Mouse (Mus musculus): Measurements from ENCODE around the gene Arid1a.
"Not testable (repeated sequence)": the region's sequence is repeated elsewhere in the genome, so short reads cannot be mapped to it uniquely, and the experiment has no call there.

Arid1a gene

DNA sequence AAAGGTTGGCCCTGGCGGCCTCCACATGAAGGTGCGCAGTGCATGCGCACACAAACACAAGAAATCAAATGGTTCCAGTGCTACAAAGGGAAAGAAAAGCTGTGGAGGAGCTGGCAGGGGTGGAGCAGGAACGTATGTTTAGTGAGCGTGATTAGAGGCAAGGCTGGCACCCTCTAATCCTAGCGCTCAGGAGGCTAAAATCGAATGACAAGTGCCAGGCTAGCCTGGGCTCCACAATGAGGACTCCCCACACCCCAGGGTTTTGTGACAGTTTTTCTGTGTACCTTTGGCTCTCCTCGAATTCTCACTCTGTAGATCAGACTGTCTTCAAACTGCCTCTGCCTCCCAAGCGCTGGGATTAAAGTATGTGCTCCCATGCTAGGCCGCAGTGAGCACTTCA lies 103.8 kb downstream of the Arid1a start:
- DNase-seq (ENCODE audit: low read depth, low spot score): no peak

DNA sequence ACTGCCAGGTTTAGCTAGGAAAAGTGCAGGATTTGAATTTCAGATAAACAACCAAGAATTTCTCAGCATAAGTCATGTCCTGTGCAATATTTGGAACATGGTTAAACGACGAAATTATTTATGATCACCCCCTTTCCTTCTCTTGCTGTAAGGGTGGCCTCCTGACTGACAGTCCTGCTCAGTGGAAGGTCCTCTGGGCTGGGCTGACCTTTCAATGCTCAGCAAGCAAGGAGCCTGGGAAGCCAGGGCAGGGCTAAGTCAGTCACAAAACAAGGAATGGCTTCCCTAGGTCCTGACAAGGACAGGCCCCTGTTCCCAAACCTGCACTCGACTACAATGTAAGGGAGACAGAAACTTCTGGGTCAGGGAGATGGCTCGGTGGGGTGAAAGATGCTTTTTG lies 104.6 kb downstream of the Arid1a start:
- no peak for DNase-seq (ENCODE audit: low read depth, low spot score)

GRCm38 (mm10) chr4:133651445-133651844 lies 105.1 kb downstream of the Arid1a start:
- no peak for DNase-seq (ENCODE audit: low read depth, low spot score)

- DNase-seq (ENCODE audit: low read depth, low spot score): no peak
Observed at GRCm38 (mm10) chr4:133649989-133650699, 106.4 kb downstream of the Arid1a start, which contains the start of gene Zdhhc18. TSS of gene Zdhhc18 (minus strand) at chr4:133650154.

DNA sequence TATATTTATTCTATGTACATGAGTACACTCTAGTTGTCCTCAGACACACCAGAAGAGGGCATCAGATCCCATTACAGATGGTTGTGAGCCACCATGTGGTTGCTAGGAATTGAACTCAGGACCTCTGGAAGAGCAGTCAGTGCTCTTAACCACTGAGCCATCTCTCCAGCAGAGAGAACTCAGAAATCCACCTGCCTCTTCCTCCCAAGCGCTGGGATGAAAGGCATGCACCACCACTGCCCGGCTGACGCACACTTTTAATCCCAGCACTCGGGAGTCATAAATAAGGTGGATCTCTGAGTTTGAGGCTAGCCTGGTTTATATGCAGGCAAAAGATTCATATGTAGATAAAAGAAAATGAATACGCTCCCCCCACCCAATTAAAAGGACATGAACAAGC lies 107.1 kb downstream of the Arid1a start:
- DNase-seq (ENCODE audit: low read depth, low spot score): not testable (repeated sequence)

- DNase-seq (ENCODE audit: low read depth, low spot score): no peak
Observed at GRCm38 (mm10) chr4:133645680-133646079, 110.9 kb downstream of the Arid1a start.

DNA sequence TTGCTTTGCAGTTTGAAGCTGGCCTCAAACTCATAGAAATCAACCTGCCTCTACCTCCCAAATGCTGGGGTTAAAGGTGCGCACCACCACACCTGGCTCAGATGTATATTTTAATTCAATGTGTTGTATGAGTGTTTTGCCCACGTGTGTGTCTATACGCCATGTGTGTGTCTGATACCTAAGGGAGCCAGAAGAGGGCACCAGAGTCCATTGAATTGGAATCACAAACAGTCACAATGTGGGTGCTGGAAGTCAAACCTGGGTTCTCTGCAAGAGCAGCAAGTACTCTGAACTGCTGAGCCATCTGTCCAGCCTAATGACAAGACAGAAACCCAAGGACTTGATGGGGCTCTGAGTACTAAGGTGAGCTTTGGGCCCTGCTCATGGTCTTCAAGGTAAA lies 111.4 kb downstream of the Arid1a start:
- no peak for DNase-seq (ENCODE audit: low read depth, low spot score)

- DNase-seq (ENCODE audit: low read depth, low spot score): no peak
Observed at GRCm38 (mm10) chr4:133634043-133634410, 122.5 kb downstream of the Arid1a start.

- peak; percentile 60 for DNase-seq (ENCODE audit: low read depth, low spot score)
Observed at GRCm38 (mm10) chr4:133633332-133634042, 123.1 kb downstream of the Arid1a start.

GRCm38 (mm10) chr4:133632483-133633327 lies 123.9 kb downstream of the Arid1a start:
- DNase-seq (ENCODE audit: low read depth, low spot score): no peak

DNA sequence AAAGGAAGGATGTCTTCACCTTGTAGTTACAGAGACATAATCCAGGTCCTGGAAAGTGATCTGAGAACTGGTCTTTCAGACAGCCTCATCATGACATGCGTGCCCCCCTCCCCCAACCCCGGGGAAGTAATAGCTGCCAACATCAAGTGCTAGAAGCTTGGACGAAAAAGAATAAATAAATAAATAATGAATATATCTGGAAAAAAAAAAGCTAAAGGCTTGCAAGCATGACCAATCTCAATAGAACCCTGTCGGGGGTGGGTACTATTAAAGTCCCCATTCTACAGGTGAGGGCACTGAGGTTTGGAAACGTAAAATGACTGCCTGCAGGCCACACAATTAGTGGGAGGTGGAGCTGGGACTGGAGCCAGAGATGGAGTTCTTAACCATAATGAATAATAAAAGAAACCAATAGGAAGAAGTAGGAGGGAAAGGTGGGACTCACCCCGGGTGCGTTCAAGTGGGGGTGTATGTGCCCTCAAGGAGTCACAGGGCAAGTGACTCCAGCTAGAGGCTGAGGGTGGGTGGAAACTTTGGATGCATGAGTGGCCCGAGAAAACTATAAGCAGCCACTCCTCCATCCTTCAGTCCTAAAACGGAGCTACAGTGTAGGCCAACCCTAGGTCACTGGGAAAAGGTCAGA lies 124.7 kb downstream of the Arid1a start:
- DNase-seq (ENCODE audit: low read depth, low spot score): no peak

- DNase-seq (ENCODE audit: low read depth, low spot score): no peak
Observed at GRCm38 (mm10) chr4:133631071-133631768, 125.3 kb downstream of the Arid1a start.

- no peak for DNase-seq (ENCODE audit: low read depth, low spot score)
Observed at GRCm38 (mm10) chr4:133630326-133630920, 126.1 kb downstream of the Arid1a start.

- DNase-seq (ENCODE audit: low read depth, low spot score): no peak
Observed at GRCm38 (mm10) chr4:133629191-133629590, 127.4 kb downstream of the Arid1a start.

Data from retina, adult 2 months (tissue).